Mouse (Mus musculus) common myeloid progenitor, adult 5-6 weeks (primary cell): Measurements from ENCODE around the gene Spp1. TPM values are rescaled to one million over a fixed set of nuclear protein-coding genes. Genes with fewer than 3 reads are reported as not detected.

Experiments used
- ATAC-seq: replicated peaks from 2 replicates; pipeline ENCODE4 v1.8.0; 2016; ENCODE audit warnings: low read depth, mild to moderate bottlenecking, moderate TSS enrichment, inconsistent platforms; ENCODE audit not compliant: poor library complexity, severe bottlenecking
- total RNA-seq: library from RNA; stranded (forward); fragments of 200-1000, 187-1606 nt; gene quantifications from 2 replicates; pipeline ENCODE4 v1.2.3, GENCODE M21; 2017

Spp1 gene
- total RNA-seq, result 0.82 and 11.7 TPM in 2 replicates

GRCm38 (mm10) chr5:104434835-104435301 is at the start of gene Spp1:
Gene Spp1 (plus strand): TSS chr5:104435118.
- peak; percentile 94 for ATAC-seq

GRCm38 (mm10) chr5:104385521-104385920 is 49.4 kb upstream of the Spp1 start:
- ATAC-seq, result no peak

GRCm38 (mm10) chr5:104386908-104387307 is 48.0 kb upstream of the Spp1 start:
- no peak for ATAC-seq

- ATAC-seq, result no peak
Measured at GRCm38 (mm10) chr5:104390962-104391361, 44.0 kb upstream of the Spp1 start.

GRCm38 (mm10) chr5:104392784-104393183 is 42.1 kb upstream of the Spp1 start:
- 0 out of 2 replicates have a peak, but pooled peaks have one; percentile 22 for ATAC-seq

- ATAC-seq, result 0 out of 2 replicates have a peak, but pooled peaks have one; percentile 47
Measured at GRCm38 (mm10) chr5:104396286-104396685, 38.6 kb upstream of the Spp1 start.

GRCm38 (mm10) chr5:104398001-104398400 is 36.9 kb upstream of the Spp1 start:
- no peak for ATAC-seq

- no peak for ATAC-seq
Measured at GRCm38 (mm10) chr5:104399291-104399950, 35.5 kb upstream of the Spp1 start.

GRCm38 (mm10) chr5:104399970-104400369 is 34.9 kb upstream of the Spp1 start:
- no peak for ATAC-seq

- no peak for ATAC-seq
Measured at GRCm38 (mm10) chr5:104402651-104403050, 32.3 kb upstream of the Spp1 start.

GRCm38 (mm10) chr5:104403351-104403750 is 31.6 kb upstream of the Spp1 start:
- no peak for ATAC-seq

- no peak for ATAC-seq
Measured at GRCm38 (mm10) chr5:104404551-104404950, 30.4 kb upstream of the Spp1 start.

- ATAC-seq, result no peak
Measured at GRCm38 (mm10) chr5:104405051-104405450, 29.9 kb upstream of the Spp1 start.

- no peak for ATAC-seq
Measured at GRCm38 (mm10) chr5:104406756-104407155, 28.2 kb upstream of the Spp1 start.

GRCm38 (mm10) chr5:104407541-104408231 is 27.2 kb upstream of the Spp1 start:
- ATAC-seq, result peak; percentile 85

- peak; percentile 40 for ATAC-seq
Measured at GRCm38 (mm10) chr5:104408549-104408948, 26.4 kb upstream of the Spp1 start.

- ATAC-seq, result no peak
Measured at GRCm38 (mm10) chr5:104415999-104416398, 18.9 kb upstream of the Spp1 start.

- ATAC-seq, result peak; percentile 71; the same call in 1 of the 2 replicates
Measured at GRCm38 (mm10) chr5:104417028-104417427, 17.9 kb upstream of the Spp1 start.

GRCm38 (mm10) chr5:104417721-104418120 is 17.2 kb upstream of the Spp1 start:
- no peak for ATAC-seq

- ATAC-seq, result no peak
Measured at GRCm38 (mm10) chr5:104422039-104422438, 12.9 kb upstream of the Spp1 start.

GRCm38 (mm10) chr5:104423861-104424260 is 11.1 kb upstream of the Spp1 start:
- no peak for ATAC-seq
